Mouse (Mus musculus): ENCODE results near the gene Bbs4.
"Not testable (repeated sequence)": the region's sequence is repeated elsewhere in the genome, so short reads cannot be mapped to it uniquely, and the experiment has no call there.

The Bbs4 gene

GRCm38 (mm10) chr9:59353253-59353639 lies at the start of gene Bbs4:
Bbs4 (minus strand) TSS chr9:59353508.
- peak; percentile 95 for DNase-seq

GRCm38 (mm10) chr9:59389086-59389485 lies 35.8 kb upstream of the Bbs4 start:
- DNase-seq = no peak

- no peak for DNase-seq
Observed at GRCm38 (mm10) chr9:59388311-59388710, 35.0 kb upstream of the Bbs4 start.

- DNase-seq = no peak
Observed at GRCm38 (mm10) chr9:59387461-59387860, 34.2 kb upstream of the Bbs4 start.

- no peak for DNase-seq
Observed at GRCm38 (mm10) chr9:59375626-59376025, 22.3 kb upstream of the Bbs4 start.

- DNase-seq = no peak
Observed at GRCm38 (mm10) chr9:59369646-59370045, 16.3 kb upstream of the Bbs4 start.

- no peak for DNase-seq
Observed at GRCm38 (mm10) chr9:59369220-59369619, 15.9 kb upstream of the Bbs4 start.

- DNase-seq = not testable (repeated sequence)
Observed at GRCm38 (mm10) chr9:59360487-59360886, 7.2 kb upstream of the Bbs4 start.

GRCm38 (mm10) chr9:59358041-59358440 lies 4.7 kb upstream of the Bbs4 start:
- DNase-seq = not testable (repeated sequence)

GRCm38 (mm10) chr9:59352586-59353252 lies 589 bp downstream of the Bbs4 start:
- DNase-seq = no peak

- DNase-seq = no peak
Observed at GRCm38 (mm10) chr9:59346176-59346575, 7.1 kb downstream of the Bbs4 start.

GRCm38 (mm10) chr9:59340002-59340401 lies 13.3 kb downstream of the Bbs4 start:
- DNase-seq = peak; percentile 61

GRCm38 (mm10) chr9:59339107-59339506 lies 14.2 kb downstream of the Bbs4 start:
- DNase-seq = no peak

- no peak for DNase-seq
Observed at GRCm38 (mm10) chr9:59338411-59338810, 14.9 kb downstream of the Bbs4 start.

GRCm38 (mm10) chr9:59337889-59338288 lies 15.4 kb downstream of the Bbs4 start:
- no peak for DNase-seq

GRCm38 (mm10) chr9:59336539-59336938 lies 16.8 kb downstream of the Bbs4 start:
- DNase-seq = no peak

- DNase-seq = no peak
Observed at GRCm38 (mm10) chr9:59330055-59330454, 23.3 kb downstream of the Bbs4 start.

- no peak for DNase-seq
Observed at GRCm38 (mm10) chr9:59324351-59324750, 29.0 kb downstream of the Bbs4 start.

GRCm38 (mm10) chr9:59316206-59316605 lies 37.1 kb downstream of the Bbs4 start:
- no peak for DNase-seq

- no peak for DNase-seq
Observed at GRCm38 (mm10) chr9:59311284-59311670, 42.0 kb downstream of the Bbs4 start.

- DNase-seq = no peak
Observed at GRCm38 (mm10) chr9:59310582-59311283, 42.6 kb downstream of the Bbs4 start.

- no peak for DNase-seq
Observed at GRCm38 (mm10) chr9:59307890-59308289, 45.4 kb downstream of the Bbs4 start.

- DNase-seq = no peak
Observed at GRCm38 (mm10) chr9:59296419-59296818, 56.9 kb downstream of the Bbs4 start.

GRCm38 (mm10) chr9:59292493-59292875 lies 60.8 kb downstream of the Bbs4 start:
- DNase-seq = no peak
